Mouse (Mus musculus): ENCODE data around the gene Irf2bpl.

- no peak for TF ChIP-seq POLR2A (IDR thresholded peaks at IDR 0.05; ENCODE audit: borderline replicate concordance, extremely low read depth, insufficient read depth, insufficient read length, poor library complexity, severe bottlenecking)
- TF ChIP-seq CTCF (IDR thresholded peaks at IDR 0.05; ENCODE audit: borderline replicate concordance, extremely low read depth, insufficient read depth, insufficient read length), result no peak
Observed at GRCm38 (mm10) chr12:86881809-86882278, 2.8 kb downstream of the Irf2bpl start.
